Mouse (Mus musculus) heart, adult 2 months (tissue): ENCODE results near the gene Trim66.

Experiments used
- CTCF ChIP-seq: fragments of 200-600 bp; IDR thresholded peaks from 2 replicates; pipeline ENCODE4 v1.8.1; 2022; ENCODE audit warnings: antibody characterized with exemption, mild to moderate bottlenecking, moderate library complexity
- EP300 ChIP-seq: fragments of 200-500 bp; IDR thresholded peaks from 2 replicates; pipeline ENCODE4 v1.6.1; 2011; ENCODE audit warnings: low read depth, low read length, control low read depth; ENCODE audit not compliant: insufficient read depth
- POLR2A ChIP-seq: fragments of 200-500 bp; IDR thresholded peaks from 2 replicates; pipeline ENCODE4 v1.6.1; 2011; ENCODE audit warnings: mild to moderate bottlenecking, low read depth, low read length, control low read depth; ENCODE audit not compliant: insufficient read depth

- no peak for TF ChIP-seq CTCF
- no peak for TF ChIP-seq POLR2A
- no peak for TF ChIP-seq EP300
Observed at GRCm38 (mm10) chr7:109544792-109545191, 36.9 kb upstream of the Trim66 start.
